Mouse (Mus musculus) thymus, adult 2 months (tissue): ENCODE measurements around the gene Homer2.

ENCODE experiments used
- CTCF ChIP-seq: fragments of 200-500 bp; IDR thresholded peaks from 2 replicates; pipeline ENCODE4 v1.5.1; 2012; ENCODE audit warnings: mild to moderate bottlenecking, control low read depth, low read length, moderate library complexity, borderline replicate concordance; ENCODE audit not compliant: control insufficient read depth, poor library complexity, insufficient read depth; ENCODE audit errors: extremely low read depth
- POLR2A ChIP-seq: fragments of 200-500 bp; IDR thresholded peaks from 2 replicates; pipeline ENCODE4 v1.6.1; 2012; ENCODE audit warnings: mild to moderate bottlenecking, low read length, control low read depth, moderate library complexity; ENCODE audit not compliant: control insufficient read depth, poor library complexity, insufficient read depth; ENCODE audit errors: extremely low read depth

- no peak for TF ChIP-seq POLR2A
- no peak for TF ChIP-seq CTCF
Observed at GRCm38 (mm10) chr7:81566892-81567291, 140.4 kb downstream of the Homer2 start, which contains the start of gene Fsd2.
